Comparison of ENCODE assay signal across 24 mouse cellular contexts in the genomic region with DNA sequence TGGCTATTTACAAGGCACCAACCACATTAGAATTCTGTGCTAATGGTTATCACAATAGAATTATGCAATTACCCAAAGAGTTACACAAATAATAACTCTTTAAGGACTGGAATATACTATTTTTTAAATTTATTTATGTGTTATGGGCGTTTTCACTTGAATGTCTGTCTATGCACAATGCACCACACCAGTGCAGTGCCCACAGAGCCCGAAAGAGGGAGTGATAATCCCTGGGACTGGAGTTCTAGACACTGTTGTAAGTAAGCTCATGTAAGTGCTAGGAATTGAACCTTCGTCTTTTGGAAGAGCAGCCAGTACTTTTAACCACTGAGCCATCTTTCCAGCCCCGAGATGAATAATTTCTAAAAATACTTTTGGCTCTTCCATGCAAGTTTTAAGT. TPM values are rescaled to one million over a fixed set of nuclear protein-coding genes. Genes with fewer than 3 reads are reported as not detected.
DNase-seq lines count a peak whose midpoint lies in the region; ATAC-seq and TF ChIP-seq lines count a peak whose summit lies in the region.
"Had no signal": no experiment of that assay in that cellular context is flagged by ENCODE, and none has a peak within 500 bp of the region (broad histone marks: within the 10 kb centered on the region; RNA-seq: fewer than 3 reads in every experiment).

No protein-coding gene starts in this region.

- H3K9me3 ChIP-seq in lung, embryonic 15.5 days = no peaks in the 10 kb centered on the region
- H3K9me3 ChIP-seq: embryonic facial prominence, embryonic 12.5 days; embryonic facial prominence, embryonic 15.5 days; forebrain, embryonic 15.5 days; G1E; hindbrain, embryonic 12.5 days; hindbrain, embryonic 15.5 days had no signal

- H3K4me1 ChIP-seq in lung, embryonic 15.5 days = peaks cover 57% of the 10 kb centered on the region

- H3K27me3 ChIP-seq in lung, embryonic 15.5 days = no peaks in the 10 kb centered on the region
- H3K27me3 ChIP-seq: embryonic facial prominence, embryonic 12.5 days; embryonic facial prominence, embryonic 15.5 days; forebrain, embryonic 15.5 days; hindbrain, embryonic 12.5 days; hindbrain, embryonic 15.5 days; Patski had no signal

- H3K4me2 ChIP-seq in lung, embryonic 15.5 days = no peak overlapping the region
- H3K4me2 ChIP-seq: embryonic facial prominence, embryonic 12.5 days; embryonic facial prominence, embryonic 15.5 days; forebrain, embryonic 15.5 days; heart, embryonic 11.5 days; hindbrain, embryonic 12.5 days; hindbrain, embryonic 15.5 days had no signal

- no peak overlapping the region for H3K4me3 ChIP-seq in layer of hippocampus, adult 2 months
- no peak overlapping the region for H3K4me3 ChIP-seq in lung, embryonic 15.5 days
- H3K4me3 ChIP-seq: embryonic facial prominence, embryonic 12.5 days; embryonic facial prominence, embryonic 15.5 days; forebrain, embryonic 15.5 days; hindbrain, embryonic 12.5 days; hindbrain, embryonic 15.5 days had no signal

- ATAC-seq in lung, embryonic 15.5 days (ENCODE audit: borderline replicate concordance, extremely low read depth, low FRiP score, low TSS enrichment) = no peak
- ATAC-seq: activated CD4-positive, CD25-positive, alpha-beta regulatory T cell, adult 4 months; forebrain, embryonic 15.5 days; Patski had no signal

- TF ChIP-seq CTCF in layer of hippocampus, adult 2 months (conservative IDR thresholded peaks at IDR 0.05) = peak; percentile 37

- 84% methylated on average over 4 of the region's 4 CpGs for WGBS in lung, embryonic 15.5 days

- no peak for DNase-seq in layer of hippocampus, adult 2 months (ENCODE audit: low spot score in 2 of 2)
- no peak for DNase-seq in layer of hippocampus, postnatal 25 days (ENCODE audit: extremely low spot score in 1 of 2, low spot score in 1 of 2)
- no peak for DNase-seq in lung, postnatal 14 days
- DNase-seq in R1 (ENCODE audit: low read depth, low spot score) = peak; percentile 85
- DNase-seq in kidney, postnatal 36 days = no peak
- DNase-seq in adrenal gland, postnatal 25 days = no peak
- DNase-seq: adrenal gland, adult 8-10 months; adrenal gland, postnatal 36 days; B cell, adult 2 months; cerebellum, adult 18-20 months; cerebellum, adult 9-10 months; cerebellum, postnatal 25 days; gastrocnemius, postnatal 25 days; heart, adult 18-20 months had no signal

- no peaks in the 10 kb centered on the region for H3K36me3 ChIP-seq in lung, embryonic 15.5 days
- H3K36me3 ChIP-seq: embryonic facial prominence, embryonic 12.5 days; embryonic facial prominence, embryonic 15.5 days; forebrain, embryonic 15.5 days; hindbrain, embryonic 12.5 days; hindbrain, embryonic 15.5 days had no signal

- no peak overlapping the region for H3K27ac ChIP-seq in layer of hippocampus, adult 2 months
- 0 out of 2 replicates have a peak overlapping the region, but pooled peaks have one; percentile 38 for H3K27ac ChIP-seq in lung, embryonic 15.5 days
- H3K27ac ChIP-seq: embryonic facial prominence, embryonic 12.5 days; embryonic facial prominence, embryonic 15.5 days; forebrain, embryonic 15.5 days; hindbrain, embryonic 12.5 days; hindbrain, embryonic 15.5 days had no signal

- H3K9ac ChIP-seq in lung, embryonic 15.5 days = no peak overlapping the region
- H3K9ac ChIP-seq: embryonic facial prominence, embryonic 12.5 days; embryonic facial prominence, embryonic 15.5 days; forebrain, embryonic 15.5 days; hindbrain, embryonic 12.5 days; hindbrain, embryonic 15.5 days had no signal

RNA-seq across cellular contexts. Expression of gene Tnk2, which starts 11.9 kb away (rescaled TPM):
- 100 to 1,000 TPM; 210 to 212 TPM for total RNA-seq in layer of hippocampus, adult 2 months (2021)
- 100 to 1,000 TPM; 163 to 165 TPM for total RNA-seq in layer of hippocampus, postnatal 25 days (2021)
- polyA plus RNA-seq in lung, embryonic 15.5 days (2015; fragmentation: Nextera tagmentation; extraction: Ambion mirVana) = 17.2 and 17.6 TPM in 2 replicates
- 34.8 and 52.2 TPM in 2 replicates for total RNA-seq in adrenal gland, postnatal 25 days (2021)

RNA-seq across cellular contexts. Expression of gene Tfrc, which starts 46.8 kb away (rescaled TPM):
- 10 to 100 TPM; 70.3 to 72.3 TPM for total RNA-seq in layer of hippocampus, adult 2 months (2021)
- total RNA-seq in layer of hippocampus, postnatal 25 days (2021) = 10 to 100 TPM; 59.3 to 67.3 TPM
- polyA plus RNA-seq in lung, embryonic 15.5 days (2015; fragmentation: Nextera tagmentation; extraction: Ambion mirVana) = 50.5 and 53.8 TPM in 2 replicates
- 37.9 and 42.6 TPM in 2 replicates for total RNA-seq in adrenal gland, postnatal 25 days (2021)
